Mouse (Mus musculus) stomach, embryonic 14.5 days (tissue): Measurements from ENCODE around the gene Trpc5os. TPM values are rescaled to one million over a fixed set of nuclear protein-coding genes. Genes with fewer than 3 reads are reported as not detected.

Experiments used
- polyA plus RNA-seq: library from polyadenylated mRNA; unstranded; fragments of >200 nt; fragmentation: Nextera tagmentation; extraction: Ambion mirVana; gene quantifications from 2 replicates; pipeline ENCODE4 v1.2.1, GENCODE M21; 2014

Trpc5os gene
- polyA plus RNA-seq, 1 experiment from 2014 or later, result 0.16 TPM

Other genes with a start within 250 kb of the Trpc5os start
- gene Alg13, start 138.8 kb upstream of the Trpc5os start, polyA plus RNA-seq, result 23.8 and 24.2 TPM in 2 replicates
- 0.90 and 1.00 TPM in 2 replicates for gene Trpc5, start 231.6 kb downstream of the Trpc5os start, polyA plus RNA-seq
- 1.1 and 1.9 TPM in 2 replicates for gene Rtl4, start 232.3 kb downstream of the Trpc5os start, polyA plus RNA-seq